Mouse (Mus musculus) frontal cortex, adult 2 months (tissue): ENCODE results near the gene Fam118b. TPM values are rescaled to one million over a fixed set of nuclear protein-coding genes. Genes with fewer than 3 reads are reported as not detected.

Source experiments
- DNase-seq, 2 experiments: peaks; one replicate each; pipeline ENCODE4 v3.0.0; 2022; ENCODE audit warnings: low spot score in 1 of 2; ENCODE audit errors: extremely low spot score in 1 of 2
- polyA plus RNA-seq: library from polyadenylated mRNA; depleted of rRNA; stranded (reverse); fragments of >200 nt; gene quantifications from 2 replicates; pipeline ENCODE4 v1.2.3, GENCODE M21; 2012

Fam118b gene
- polyA plus RNA-seq, 1 experiment = 21.4 TPM

DNA sequence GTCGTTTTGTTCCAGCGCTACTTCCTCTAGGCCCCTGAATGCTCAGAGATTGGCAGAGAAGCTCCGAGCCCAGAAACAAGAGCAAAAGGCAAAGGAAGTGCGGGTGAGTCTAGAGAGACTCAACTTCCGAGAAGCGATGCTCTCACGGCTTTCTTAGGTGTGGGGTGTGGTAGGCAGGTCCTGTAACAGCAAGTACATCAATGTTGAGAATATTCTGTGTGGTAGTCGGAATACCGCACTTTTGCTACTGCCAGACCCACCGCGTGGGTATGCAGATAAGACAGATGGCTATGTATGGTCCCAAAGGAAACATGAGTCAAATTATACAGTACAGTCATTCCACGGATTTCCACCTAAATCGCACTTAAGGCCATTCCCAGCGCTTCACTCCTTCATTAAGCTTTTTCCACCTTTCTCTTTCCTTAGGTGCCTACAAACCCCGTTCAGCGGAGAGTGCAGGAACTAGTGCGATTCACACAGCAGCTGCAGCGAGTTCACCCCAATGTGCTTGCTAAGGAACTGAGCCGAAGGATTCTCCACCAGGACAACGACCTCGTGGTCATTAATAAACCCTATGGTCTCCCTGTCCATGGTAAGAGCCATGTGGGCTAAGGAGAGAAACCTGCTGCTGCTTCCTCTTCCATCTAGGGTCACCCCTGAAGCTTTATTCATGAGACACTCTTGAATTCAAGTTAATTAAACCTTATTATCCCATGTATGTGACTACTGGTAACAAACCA, 541 bp upstream of the Fam118b start:
- peak in 1 of 2 experiments; percentile 33 for DNase-seq

DNA sequence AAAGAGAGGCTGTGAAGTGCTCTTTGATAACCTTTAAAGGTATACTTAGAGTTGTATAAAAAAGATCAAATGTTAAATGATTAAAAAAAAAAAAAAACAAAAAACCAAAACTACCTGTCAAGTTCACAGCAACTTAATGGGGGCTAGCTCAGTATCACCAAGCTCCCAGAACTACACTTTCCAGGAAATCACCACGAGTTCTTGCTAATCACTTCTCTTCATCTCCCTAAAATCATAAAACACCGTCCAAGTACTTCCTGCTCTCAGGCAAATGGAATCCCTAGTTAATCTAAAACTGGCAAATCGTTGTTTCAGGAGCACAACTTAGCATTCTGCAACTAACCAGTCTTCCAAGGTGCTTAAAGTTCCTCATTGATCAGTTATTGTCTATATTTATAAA, 3.1 kb downstream of the Fam118b start:
- no peak for DNase-seq

GRCm38 (mm10) chr9:35263431-35263830, 4.2 kb downstream of the Fam118b start:
- no peak for DNase-seq

DNA sequence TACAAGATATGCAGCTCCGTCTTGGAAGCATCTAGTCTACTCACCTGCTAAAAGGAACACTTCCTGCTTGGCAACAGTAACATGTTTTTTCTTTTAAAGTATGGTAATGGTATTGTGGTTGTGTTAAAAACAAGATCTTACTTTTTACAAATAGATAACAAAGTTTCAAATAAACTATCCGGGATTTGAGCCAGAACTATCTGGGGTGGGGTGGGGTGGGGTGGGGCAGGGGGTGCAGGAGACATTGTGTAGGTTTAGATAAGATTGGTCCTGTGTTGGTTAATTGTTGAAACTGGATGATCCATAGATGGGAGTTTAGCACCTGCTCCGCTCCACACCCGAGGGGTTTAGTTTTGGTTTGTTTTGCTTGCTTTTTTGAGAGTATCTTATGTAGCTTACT, 5.2 kb downstream of the Fam118b start:
- DNase-seq = no peak

GRCm38 (mm10) chr9:35257365-35257764, 10.2 kb downstream of the Fam118b start:
- no peak for DNase-seq

- no peak for DNase-seq
Observed at GRCm38 (mm10) chr9:35249476-35249875, 18.1 kb downstream of the Fam118b start.

DNA sequence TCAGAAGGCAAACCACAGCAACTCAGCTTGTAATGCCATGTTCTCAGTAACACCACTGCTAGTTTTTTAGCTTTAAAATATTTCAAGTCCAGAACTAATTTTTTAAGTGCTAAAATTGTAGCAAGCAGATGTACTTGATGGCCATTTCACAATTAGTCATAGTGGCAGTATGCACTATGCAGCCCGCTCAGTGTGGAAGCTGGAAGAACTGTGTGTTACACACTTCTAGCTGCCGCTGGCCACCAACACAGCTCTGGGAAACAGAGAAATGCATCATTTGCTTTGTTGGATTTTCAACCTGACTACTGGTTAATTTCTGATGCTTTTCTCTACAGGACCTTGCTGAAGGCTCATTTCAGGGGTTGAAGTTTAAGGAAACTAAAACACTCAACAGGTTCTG, 20.2 kb downstream of the Fam118b start:
- DNase-seq = no peak

- no peak for DNase-seq
Observed at GRCm38 (mm10) chr9:35239734-35240133, 27.9 kb downstream of the Fam118b start.

- no peak for DNase-seq
Observed at GRCm38 (mm10) chr9:35238915-35239571, 28.6 kb downstream of the Fam118b start.

DNA sequence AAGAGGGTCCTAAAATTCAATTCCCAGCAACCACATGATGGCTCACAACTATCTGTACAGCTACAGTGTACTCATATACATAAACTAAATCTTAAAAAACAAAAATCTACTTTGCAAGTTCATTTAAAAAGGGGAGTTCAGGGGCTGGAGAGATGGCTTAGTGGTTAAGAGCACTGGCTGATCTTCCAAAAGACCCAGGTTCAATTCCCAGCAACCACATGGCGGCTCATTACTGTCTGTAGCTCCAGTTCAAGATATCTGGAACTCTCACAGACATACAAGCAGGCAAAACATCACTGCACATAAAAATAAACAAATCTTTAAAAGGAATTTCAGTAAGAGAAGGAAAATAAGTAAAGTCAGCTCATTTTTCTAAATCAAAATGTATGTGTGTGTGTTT, 29.2 kb downstream of the Fam118b start:
- no peak for DNase-seq

- DNase-seq = no peak
Observed at GRCm38 (mm10) chr9:35235996-35236395, 31.6 kb downstream of the Fam118b start.

DNA sequence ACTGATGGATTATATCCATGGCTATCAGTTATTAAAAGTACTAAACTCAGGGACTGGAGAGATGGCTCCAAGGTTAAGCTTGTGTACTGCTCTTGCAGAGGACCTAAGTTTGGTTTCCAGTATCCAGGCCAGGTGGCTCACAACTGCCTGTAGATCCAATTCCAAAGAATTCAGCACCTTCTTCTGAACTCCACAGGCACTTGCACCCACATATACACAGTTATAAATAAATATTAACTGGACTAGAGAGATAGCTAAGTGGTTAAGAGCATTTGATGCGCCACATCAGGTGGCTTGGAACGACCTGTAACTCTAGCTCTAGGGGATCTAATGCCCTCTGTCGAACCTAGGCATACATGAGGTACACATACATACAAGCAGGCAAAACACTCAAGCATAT, 38.9 kb downstream of the Fam118b start:
- no peak for DNase-seq

GRCm38 (mm10) chr9:35223466-35223865, 44.1 kb downstream of the Fam118b start:
- no peak for DNase-seq

DNA sequence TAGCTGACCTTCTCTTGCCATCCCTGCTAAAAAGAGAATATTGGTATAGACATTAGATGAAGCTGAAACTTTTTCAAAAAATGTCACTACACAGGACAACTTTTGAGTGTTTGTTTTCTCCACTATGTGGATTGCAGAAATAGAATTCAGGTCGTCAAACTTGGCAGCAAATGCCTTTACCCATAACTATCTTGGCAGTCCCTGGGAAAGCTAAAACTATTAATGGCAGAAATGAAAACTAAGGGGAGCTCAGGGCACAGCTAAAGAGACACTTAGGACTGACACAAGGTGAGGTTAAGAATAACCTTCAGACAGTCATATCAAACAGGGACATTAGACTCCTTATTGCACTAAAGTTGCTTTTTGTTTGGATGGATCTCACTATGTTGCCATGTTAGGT, 49.6 kb downstream of the Fam118b start:
- DNase-seq = no peak

GRCm38 (mm10) chr9:35211573-35212511, 55.8 kb downstream of the Fam118b start:
- DNase-seq = no peak

GRCm38 (mm10) chr9:35210542-35211474, 56.8 kb downstream of the Fam118b start, which contains the start of gene Foxred1:
Foxred1 (minus strand) TSS chr9:35211055.
- peak; percentile 99 for DNase-seq

GRCm38 (mm10) chr9:35204421-35204820, 63.2 kb downstream of the Fam118b start:
- no peak for DNase-seq

DNA sequence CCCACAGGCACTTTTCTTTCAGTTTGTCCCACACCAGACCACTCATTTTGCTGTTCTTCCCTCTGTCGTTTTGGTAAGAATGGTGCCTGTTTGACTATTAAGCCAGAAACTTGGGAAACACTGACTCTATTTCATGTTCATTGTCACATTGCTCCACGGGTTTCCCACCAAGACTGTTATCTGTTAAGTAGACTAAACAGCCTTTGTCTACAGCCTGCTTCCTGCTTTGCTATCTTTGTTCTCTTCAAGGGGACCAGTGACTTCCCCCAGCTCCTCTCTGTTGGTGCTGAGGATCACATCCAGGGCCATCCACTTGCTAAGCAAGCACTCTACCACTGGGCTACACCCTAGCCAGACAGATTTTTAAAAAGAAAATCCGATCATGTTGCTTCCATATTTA, 64.1 kb downstream of the Fam118b start:
- DNase-seq = no peak

DNA sequence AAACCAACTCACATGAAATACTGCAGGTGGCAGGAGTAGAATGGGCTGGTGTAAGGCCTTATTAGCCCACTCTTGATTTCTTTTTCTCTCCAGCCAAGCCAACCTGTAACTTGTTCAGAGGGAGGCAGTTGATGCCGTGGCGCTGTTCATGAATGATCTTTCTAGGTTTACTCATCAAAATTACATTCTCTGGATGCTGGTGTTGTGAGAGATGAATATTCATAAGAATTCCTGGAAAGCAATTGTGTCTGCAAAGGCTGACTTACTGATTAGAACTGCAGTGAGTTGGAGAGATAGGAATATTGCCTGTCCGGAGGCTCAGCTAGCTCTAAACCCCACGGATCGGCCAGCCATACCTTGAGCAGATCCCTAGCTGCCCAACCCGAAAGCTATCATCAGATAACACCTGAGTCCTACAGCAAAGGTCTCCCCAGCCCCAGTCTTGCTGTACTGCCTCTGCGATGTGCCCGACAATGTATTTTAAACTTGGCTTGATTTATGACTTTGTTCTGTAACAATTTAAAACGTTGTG, 67.0 kb downstream of the Fam118b start:
- peak in 1 of 2 experiments; percentile 22 for DNase-seq
